Mouse (Mus musculus) kidney, adult 2 months (tissue): Measurements from ENCODE around the gene Tab2. TPM values are rescaled to one million over a fixed set of nuclear protein-coding genes. Genes with fewer than 3 reads are reported as not detected.

ENCODE experiments used
- DNase-seq: peaks from one replicate; pipeline ENCODE4 v3.0.0; 2021
- H3K27ac ChIP-seq: fragments of 200-500 bp; 2 replicates; pipeline ENCODE4 v1.5.1; 2012; ENCODE audit warnings: low read depth, low read length, control low read depth, inconsistent platforms; ENCODE audit not compliant: insufficient read depth
- H3K27me3 ChIP-seq: fragments of 200-500 bp; replicated peaks from 2 replicates; pipeline ENCODE4 v1.6.1; 2012; ENCODE audit warnings: mild to moderate bottlenecking, moderate library complexity, low read length, inconsistent platforms; ENCODE audit not compliant: control insufficient read depth, insufficient read depth
- H3K36me3 ChIP-seq: fragments of 200-500 bp; 2 replicates; pipeline ENCODE4 v1.6.1; 2012; ENCODE audit warnings: mild to moderate bottlenecking, moderate library complexity, low read length, inconsistent platforms; ENCODE audit not compliant: control insufficient read depth, insufficient read depth
- H3K4me1 ChIP-seq: fragments of 200-500 bp; 2 replicates; pipeline ENCODE4 v1.6.1; 2011; ENCODE audit warnings: low read length; ENCODE audit not compliant: control insufficient read depth, insufficient read depth
- H3K4me3 ChIP-seq: fragments of 200-500 bp; 2 replicates; pipeline ENCODE4 v1.5.1; 2011; ENCODE audit warnings: mild to moderate bottlenecking, low read depth, low read length, control low read depth; ENCODE audit not compliant: insufficient read depth
- CTCF ChIP-seq: fragments of 200-500 bp; conservative IDR thresholded peaks from 2 replicates; pipeline ENCODE4 v1.5.1; 2011; ENCODE audit warnings: low read depth, mild to moderate bottlenecking, control low read depth, low read length, moderate library complexity, mixed read lengths; ENCODE audit not compliant: insufficient read depth, insufficient read length
- POLR2A ChIP-seq: fragments of 200-500 bp; IDR thresholded peaks from one replicate; pipeline ENCODE4 v1.6.1; 2011; ENCODE audit warnings: low read depth, low read length, control low read depth
- WGBS: fragments of 180-500 bp; shearing (Covaris S2); methylation state at CpG from one replicate; pipeline ENCODE4 v1.1.7; 2018; 5-methylcytosine and 5-hydroxymethylcytosine counted together
- polyA plus RNA-seq: library from polyadenylated mRNA; depleted of rRNA; stranded (reverse); fragments of >200 nt; gene quantifications from 2 replicates; pipeline ENCODE4 v1.2.3, GENCODE M21; 2012; rRNA removed

Gene Tab2
- polyA plus RNA-seq, 1 experiment: 44.1 TPM

- Histone ChIP-seq H3K27ac (no peak overlapping the region), H3K27me3 (no peaks in the 10 kb centered on the region), H3K36me3 (no peaks in the 10 kb centered on the region), H3K4me3 (no peak overlapping the region), H3K4me1 (no peaks in the 10 kb centered on the region)
- DNase-seq: no peak
- TF ChIP-seq CTCF (no peak), POLR2A (no peak)
- 85% methylated on average over 7 of the region's 7 CpGs for WGBS
Observed at GRCm38 (mm10) chr10:7860494-7860893, 95.5 kb downstream of the Tab2 start.

Other genes starting within 250 kb of the Tab2 start
- 3.1 and 4.1 TPM in 2 replicates for gene Katna1, start 230.2 kb downstream of the Tab2 start, polyA plus RNA-seq
- gene Ginm1, start 163.4 kb downstream of the Tab2 start, polyA plus RNA-seq: 49.0 and 49.8 TPM in 2 replicates
- 4.1 and 6.2 TPM in 2 replicates for gene Ppil4, start 163.3 kb downstream of the Tab2 start, polyA plus RNA-seq
- 0.98 and 1.8 TPM in 2 replicates for gene Zc3h12d, start 123.8 kb downstream of the Tab2 start, polyA plus RNA-seq